Mouse (Mus musculus) thymus, adult 2 months (tissue): ENCODE data around the gene Pdk1.
"Not testable (repeated sequence)": the region's sequence is repeated elsewhere in the genome, so short reads cannot be mapped to it uniquely, and the experiment has no call there.

ENCODE experiments used
- CTCF ChIP-seq: fragments of 200-500 bp; IDR thresholded peaks from 2 replicates; pipeline ENCODE4 v1.5.1; 2012; ENCODE audit warnings: mild to moderate bottlenecking, control low read depth, low read length, moderate library complexity, borderline replicate concordance; ENCODE audit not compliant: control insufficient read depth, poor library complexity, insufficient read depth; ENCODE audit errors: extremely low read depth
- POLR2A ChIP-seq: fragments of 200-500 bp; IDR thresholded peaks from 2 replicates; pipeline ENCODE4 v1.6.1; 2012; ENCODE audit warnings: mild to moderate bottlenecking, low read length, control low read depth, moderate library complexity; ENCODE audit not compliant: control insufficient read depth, poor library complexity, insufficient read depth; ENCODE audit errors: extremely low read depth

GRCm38 (mm10) chr2:71852161-71852560 is 20.9 kb upstream of the Pdk1 start:
- not testable (repeated sequence) for TF ChIP-seq CTCF, POLR2A
